Mouse (Mus musculus) liver, adult (tissue): ENCODE results near the gene Gm5157.
"Not testable (repeated sequence)": the region's sequence is repeated elsewhere in the genome, so short reads cannot be mapped to it uniquely, and the experiment has no call there.

ENCODE experiments used
- GATA4 ChIP-seq: IDR thresholded peaks from 2 replicates; pipeline ENCODE4 v1.6.1; 2014; ENCODE audit warnings: mild to moderate bottlenecking, low read length; ENCODE audit not compliant: insufficient replicate concordance

Gm5157 gene

GRCm38 (mm10) chr7:21190323-21190722 lies at the start of gene Gm5157:
Gene Gm5157 (minus strand): TSS chr7:21190423.
- TF ChIP-seq GATA4 = not testable (repeated sequence)

DNA sequence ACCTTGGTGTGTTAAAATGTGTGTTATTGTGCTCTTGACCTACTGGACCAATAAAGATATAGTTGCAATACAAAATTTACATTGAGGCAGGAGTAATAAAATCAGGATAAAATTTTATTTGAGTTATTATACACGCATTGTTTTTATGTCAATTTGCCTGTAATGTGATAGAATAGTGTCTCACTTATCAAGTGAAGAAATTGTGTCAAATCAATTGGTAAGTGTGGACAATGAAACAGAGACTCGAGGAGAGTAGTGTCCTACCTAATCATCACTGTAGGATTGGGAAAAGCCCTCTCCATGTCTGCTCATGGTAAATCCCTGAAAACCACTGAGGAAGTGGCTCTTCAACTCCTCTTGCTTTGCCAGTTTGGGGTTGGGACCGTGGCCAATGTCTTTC lies 28.3 kb downstream of the Gm5157 start, which contains the start of gene Vmn1r123:
Gene Vmn1r123 (plus strand): TSS at position 301 of the 400 bp plus-strand sequence.
- TF ChIP-seq GATA4 = not testable (repeated sequence)
